Mouse (Mus musculus): ENCODE data around the gene Ntf3.

Gene Ntf3

DNA sequence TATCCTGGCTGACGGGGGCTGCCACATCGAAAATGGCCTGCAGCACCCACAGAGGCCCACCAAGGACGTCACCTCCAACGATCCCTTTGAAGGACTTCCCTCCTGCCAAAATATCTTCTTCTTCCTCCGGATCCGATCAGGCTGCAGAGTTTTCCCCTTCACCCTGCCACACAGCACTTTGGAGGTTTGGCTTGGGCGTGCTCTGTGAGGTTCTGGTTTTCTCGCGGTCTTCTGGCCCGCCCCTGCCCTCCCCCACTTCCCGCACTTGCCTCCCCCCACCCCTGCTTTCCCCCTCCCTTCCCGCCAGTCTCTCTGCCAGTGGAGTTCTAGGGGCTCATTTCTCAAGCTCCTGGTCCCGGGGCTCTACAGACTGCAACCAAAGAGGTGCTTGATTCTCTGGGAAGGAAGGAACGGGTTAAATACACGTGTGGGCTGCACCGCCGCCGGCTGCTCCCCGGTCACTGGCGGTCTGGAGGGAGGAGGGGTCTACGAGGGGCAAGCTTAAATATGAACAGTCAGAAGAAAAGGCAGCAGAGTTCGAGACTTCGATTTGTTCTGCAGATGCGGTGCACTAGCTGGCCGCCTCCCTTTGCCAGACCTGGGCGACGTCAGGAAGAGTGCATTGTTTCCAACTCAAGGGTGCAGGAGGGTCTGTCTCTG lies at the start of gene Ntf3:
TSS of gene Ntf3 (minus strand) at position 363 of the 660 bp plus-strand sequence.
- no peak for DNase-seq (ENCODE audit: low read depth, low spot score)

DNA sequence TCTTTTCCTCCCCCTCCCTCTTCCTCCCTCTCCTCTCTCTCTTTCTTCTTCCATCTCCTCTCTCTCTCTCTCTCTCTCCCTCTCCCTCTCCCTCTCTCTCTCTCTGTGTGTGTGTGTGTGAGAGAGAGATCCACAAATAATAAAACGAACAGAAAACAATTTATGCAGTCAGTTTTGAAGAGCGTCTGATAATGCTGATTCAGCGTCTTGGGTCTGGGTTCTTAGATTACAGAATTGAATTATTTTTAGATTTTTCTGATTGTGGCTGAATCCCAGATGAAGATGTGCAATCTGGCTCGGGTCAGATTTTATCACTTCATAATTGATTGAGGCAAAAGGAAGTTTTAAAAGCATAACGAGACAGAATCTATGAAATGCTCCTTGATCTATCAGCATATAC lies 46.6 kb upstream of the Ntf3 start:
- DNase-seq (ENCODE audit: low read depth, low spot score): no peak

DNA sequence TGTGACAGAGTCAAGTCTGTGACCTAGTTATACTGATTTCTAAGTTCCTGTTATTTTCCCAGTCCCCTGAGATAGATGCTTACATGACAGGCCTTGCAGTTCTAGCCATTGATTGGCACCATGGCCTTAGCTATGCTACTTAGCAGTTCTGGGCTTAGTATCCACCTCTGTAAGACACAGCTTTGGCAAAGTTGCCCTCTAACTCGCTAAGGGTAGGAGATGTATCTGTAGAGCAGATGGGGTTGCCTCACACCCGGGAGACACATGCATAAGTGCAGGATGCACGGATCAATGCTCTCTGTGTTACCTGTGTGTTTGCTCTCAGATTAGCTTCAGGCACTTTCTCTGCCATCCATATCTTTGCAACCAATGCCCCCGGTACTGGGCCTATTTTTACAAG lies 36.7 kb upstream of the Ntf3 start:
- DNase-seq (ENCODE audit: low read depth, low spot score): no peak

DNA sequence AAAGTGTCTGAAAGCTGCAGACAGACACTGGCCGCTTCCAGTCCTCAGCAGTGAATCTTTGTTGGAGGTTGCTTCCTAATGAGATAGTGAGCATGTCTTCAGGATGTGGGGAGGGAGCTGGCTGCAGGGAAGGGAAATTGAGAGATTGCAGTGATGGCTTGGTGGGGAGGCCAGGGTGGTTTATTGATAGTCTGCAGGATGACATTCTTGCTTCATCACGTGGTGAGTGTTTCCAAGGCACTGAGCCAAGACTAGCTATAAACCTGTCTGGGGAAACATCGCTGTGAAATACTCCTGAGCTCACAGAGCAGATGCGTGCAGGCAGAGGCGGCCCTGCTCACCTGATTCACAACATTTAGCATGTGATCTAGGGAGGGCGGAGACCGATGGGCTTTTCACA lies 36.2 kb upstream of the Ntf3 start:
- no peak for DNase-seq (ENCODE audit: low read depth, low spot score)

DNA sequence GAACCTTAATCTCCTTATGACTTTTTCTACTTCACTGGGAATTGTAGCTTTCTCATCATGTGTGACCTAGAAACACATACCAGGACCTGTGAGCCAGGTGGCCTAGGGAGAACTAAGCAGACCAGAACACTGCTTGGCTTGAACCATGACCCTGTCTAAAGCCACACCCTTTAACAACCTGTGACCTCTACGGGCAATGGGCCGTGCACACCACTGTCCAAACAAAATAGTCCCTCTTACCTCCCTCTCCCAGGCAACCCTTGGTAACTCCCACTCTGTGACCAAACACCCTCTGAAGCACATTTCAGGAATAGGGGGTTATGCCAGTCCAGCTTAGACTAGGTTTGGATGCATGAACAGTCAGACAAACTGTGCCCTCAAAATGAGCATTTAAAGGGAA lies 35.0 kb upstream of the Ntf3 start:
- no peak for DNase-seq (ENCODE audit: low read depth, low spot score)

DNA sequence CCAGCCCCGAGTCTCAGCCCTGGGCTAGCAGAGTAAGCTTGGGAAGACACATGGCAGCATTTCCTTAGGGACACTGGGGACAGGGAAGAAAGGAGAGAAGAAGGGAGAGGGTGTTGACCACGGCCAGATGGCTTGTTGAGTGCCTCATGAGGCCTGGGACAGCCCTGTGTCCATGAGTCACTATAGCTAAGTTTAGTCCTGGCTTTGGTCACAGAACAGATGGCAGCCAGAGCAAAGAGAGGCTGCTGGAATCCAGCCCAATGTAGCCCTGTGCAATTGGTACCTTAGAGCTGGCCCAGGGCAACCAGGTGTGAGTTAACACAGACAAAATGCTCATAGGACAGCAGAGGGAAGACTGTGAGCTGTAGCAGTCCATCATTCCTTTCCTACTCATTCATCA lies 33.2 kb upstream of the Ntf3 start:
- DNase-seq (ENCODE audit: low read depth, low spot score): no peak

DNA sequence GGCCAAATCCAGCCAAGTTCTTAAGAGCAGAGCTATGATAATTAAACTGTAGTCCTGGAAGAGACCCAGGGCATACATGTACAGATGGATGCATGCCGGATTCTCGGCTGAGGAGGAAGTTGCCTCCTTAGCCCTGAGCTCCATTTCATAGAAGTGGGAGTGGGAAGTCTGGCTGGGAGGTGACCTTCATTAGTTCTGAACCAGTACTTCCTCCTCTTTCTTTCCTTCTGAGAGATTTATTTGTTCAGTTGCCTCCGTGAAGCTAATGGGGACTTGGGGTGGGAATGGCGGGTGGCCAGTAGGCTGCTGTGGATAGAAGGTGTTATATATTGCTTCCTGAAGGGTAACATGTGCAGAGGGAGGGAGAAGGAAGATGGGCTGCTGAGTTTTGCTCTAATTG lies 28.1 kb upstream of the Ntf3 start:
- DNase-seq (ENCODE audit: low read depth, low spot score): no peak

DNA sequence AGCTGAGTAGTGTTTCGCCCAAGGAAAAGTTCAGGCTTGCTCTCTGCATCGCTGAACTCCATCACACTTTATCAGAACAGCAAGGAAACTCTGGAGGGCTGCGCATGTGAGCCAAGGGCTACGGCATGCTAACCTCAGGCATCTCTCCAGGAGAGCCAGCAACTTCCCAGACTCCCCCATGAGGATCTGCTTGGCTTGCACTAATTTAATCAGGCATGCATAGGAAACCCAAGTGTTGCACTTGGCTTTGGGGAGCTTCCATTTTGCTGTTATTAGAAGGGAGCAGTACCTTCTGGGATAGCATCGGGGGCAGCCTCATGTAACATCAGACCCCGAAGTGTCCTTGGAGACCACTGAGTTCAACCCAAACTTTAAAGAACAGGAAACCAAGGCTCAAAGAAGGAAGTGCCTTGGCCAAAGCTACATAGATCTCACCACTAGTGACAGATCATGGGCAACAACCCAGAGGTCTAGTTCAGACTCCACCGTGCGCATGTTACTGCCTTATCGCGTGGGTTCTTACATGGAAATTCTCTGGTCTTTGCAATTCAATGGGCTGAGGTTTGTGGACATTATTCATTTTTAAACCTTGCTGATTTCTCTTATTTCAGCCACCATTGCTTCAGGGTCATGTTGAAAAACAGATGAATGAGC lies 23.6 kb upstream of the Ntf3 start:
- no peak for DNase-seq (ENCODE audit: low read depth, low spot score)

DNA sequence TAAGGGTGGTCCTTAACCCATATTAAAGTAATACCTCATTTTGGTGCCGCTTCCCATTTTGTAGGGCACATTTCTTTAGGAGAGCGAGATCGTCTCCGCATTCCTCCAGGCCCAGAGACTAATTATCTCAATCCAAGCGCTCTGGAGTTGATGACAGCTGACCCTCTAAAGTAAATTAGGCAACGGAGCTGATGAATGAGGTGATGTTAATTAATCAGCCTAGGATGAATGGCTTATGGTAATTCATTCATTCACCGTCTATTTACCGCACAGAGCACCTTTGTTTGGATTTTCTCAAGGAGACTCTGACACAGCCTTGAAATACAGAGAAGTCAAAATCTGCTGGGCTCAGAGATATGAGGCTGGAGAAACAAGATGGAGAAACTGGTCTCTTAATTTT lies 20.7 kb upstream of the Ntf3 start:
- DNase-seq (ENCODE audit: low read depth, low spot score): no peak

DNA sequence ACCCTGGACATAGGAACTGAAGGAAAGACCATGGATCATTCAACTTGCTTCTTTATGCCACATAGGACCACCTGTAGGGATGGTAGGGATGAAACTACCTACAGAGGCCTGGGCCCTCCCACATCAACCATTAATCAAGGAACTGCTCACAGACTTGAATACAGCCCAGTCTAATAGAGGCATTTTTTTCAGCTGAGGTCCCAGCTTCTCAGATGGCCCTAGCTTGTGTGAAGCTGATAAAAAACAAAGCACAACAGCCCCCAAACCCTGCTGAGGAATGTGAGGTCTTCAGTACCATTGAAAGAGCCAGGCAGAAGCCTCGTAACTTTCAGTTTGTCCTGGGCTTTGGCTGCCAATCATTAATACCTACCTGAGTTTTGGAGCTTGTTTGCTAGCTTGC lies 19.4 kb upstream of the Ntf3 start:
- no peak for DNase-seq (ENCODE audit: low read depth, low spot score)

DNA sequence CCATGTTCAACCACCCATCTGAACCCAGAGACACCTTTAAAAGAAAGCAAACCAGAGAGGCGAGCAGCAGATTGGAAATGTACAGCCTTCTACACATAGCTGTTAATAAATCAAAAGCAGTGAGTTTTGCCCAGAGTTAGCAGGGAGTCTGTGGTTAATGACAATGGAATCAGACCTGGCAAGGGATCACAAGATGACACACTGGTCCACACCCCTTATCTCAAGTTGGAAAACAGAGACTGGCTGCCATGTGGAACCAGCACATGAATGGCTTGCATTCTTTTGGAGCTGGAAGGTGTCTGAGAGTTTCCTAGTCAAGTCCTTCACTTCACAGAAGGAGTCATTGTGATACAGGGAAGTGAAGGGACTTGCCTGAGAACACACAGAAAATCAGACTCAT lies 5.4 kb upstream of the Ntf3 start:
- DNase-seq (ENCODE audit: low read depth, low spot score): no peak

DNA sequence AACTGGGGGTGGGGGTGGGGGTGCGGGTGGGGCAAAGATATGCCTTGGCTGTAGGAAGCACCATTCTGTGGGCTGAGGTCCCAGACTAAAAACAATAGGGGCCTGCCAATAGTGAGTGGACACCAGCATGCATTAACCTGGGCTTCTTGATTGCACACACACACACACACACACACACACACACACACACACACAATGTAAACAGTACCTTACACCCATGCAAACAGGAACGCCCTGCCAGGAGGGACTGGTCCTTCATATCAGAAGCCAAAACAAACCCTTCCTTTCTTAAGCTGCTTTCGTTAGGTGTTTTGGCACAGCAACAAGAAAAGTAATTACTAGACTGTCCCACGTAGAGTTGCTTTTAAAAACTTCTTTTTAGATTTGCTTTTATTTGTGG lies 4.1 kb upstream of the Ntf3 start:
- no peak for DNase-seq (ENCODE audit: low read depth, low spot score)

DNA sequence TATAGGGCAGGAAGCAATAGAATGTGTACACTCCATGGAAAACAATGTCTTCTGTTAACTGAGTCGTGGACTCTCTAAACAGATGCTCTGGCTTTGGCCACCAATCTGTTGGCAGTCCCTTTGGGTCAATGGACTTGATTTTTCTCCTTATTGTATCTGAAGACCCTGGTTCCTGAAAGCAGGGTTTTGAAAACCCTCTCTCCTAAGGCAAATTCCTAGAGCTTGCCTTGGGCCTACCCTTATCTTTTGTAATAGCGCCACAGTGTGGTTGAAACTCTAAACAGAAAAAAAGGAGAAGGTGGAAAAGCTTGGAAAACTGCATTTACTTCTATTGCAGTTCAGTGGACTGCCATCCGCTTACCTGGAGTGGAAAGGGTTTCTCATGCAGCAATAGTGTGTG lies 1.0 kb upstream of the Ntf3 start:
- no peak for DNase-seq (ENCODE audit: low read depth, low spot score)

DNA sequence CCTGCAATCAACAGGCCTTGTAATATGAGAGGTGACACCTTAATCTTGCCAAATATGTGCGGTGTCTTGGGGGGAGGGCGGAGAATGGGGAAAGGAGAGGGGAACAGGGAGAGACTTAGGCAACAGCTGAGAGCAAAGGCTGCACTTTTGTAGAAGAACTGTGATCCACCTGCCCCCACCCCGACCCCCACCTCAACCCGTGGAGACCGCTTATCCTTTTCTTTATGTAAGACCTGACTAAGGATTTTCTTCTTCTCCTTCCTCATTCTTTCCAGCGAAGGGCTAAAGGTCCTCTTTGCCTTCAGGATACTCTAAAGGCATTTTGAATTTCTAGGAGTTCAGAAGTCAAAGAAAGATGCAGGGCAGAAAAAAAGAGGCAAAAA lies 489 bp upstream of the Ntf3 start:
- no peak for DNase-seq (ENCODE audit: low read depth, low spot score)

DNA sequence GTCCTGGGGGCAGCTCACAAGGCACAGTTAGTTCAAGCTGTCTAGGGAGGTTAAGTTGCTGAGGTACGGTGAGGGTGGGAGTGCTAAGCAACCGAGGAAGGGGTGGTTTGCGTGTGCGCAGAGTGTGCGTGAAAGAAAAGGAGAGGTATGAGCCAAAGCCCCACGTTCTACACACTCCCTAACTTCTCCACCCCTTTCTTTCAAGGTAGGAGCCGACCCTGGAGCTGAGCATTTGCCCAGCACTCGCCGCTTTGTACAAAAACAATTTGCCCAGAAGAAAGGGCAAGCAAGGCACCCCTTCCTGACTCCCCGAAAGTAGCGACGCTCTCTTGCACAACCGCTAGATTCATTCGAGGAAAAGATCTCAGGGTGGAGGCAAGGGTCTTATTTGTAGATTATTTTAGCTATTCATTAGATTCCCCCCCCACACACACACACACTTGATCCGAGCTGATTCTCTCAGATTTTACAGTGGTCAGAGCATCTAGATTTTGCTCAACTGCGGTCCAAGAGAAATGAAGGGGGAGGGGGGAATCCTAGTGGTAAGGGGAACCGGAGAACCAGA lies 1.0 kb downstream of the Ntf3 start:
- DNase-seq (ENCODE audit: low read depth, low spot score): no peak

DNA sequence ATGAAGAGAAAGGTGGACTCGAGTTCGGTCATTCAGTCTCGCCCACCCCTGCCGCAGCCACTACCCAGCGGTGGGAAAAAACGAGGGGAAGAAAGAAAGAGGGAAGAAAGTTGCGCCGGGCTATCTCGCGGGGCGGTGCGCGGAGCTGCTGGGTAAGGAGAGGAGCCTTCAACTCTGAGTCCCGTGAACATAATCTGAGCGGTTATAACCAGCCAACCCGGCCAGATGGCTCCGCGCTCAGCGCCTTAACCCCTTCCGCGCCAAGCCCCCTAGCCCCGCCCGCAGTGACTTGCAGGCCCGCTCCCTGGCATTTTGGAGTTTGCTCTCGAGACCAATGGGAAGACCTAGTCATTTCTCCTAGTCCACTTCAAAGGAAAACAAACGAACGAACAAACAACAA lies 1.9 kb downstream of the Ntf3 start:
- DNase-seq (ENCODE audit: low read depth, low spot score): no peak

DNA sequence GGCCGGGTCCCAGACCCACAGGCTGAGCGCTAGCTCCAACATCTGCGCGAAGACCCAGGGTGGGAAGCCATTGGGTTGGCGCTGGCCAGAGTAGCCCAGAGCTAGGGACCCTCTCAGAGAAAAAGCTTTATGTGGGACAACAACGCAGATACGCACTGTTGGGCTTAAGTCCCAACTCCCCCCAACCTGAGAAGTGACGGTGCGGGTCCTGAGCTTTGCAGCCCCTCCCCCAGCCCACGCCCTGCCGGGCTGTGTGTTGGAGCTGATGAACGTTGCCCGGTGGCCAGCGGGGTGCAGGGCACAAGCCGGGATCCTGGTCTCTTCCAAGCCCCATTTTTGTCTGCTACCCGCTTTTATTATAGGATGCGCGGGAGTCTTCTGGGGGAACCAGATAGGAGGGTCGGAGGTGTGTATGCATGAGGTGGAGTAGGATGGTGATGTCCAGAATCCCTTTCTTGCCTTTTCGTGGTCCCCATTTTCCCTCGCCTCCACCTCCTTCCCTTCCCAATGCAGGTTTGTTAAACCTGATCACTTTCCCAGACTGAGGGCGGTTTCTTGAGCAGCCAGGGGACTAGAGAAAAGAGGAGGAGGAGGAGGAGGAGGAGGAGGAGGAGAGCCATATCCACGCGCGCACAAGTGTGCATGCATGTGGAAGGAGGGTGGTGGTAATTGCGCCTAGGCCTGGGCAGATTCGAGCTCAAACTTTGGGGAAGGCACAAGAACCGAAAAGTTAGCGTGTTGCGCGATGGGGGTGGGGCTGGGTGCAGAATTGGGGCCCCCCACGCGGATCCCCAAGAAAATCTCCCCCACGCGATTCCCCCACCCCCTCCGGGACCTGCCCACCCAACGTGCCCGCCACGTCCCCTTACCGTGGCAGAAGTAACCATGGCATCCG lies 2.6 kb downstream of the Ntf3 start:
- DNase-seq (ENCODE audit: low read depth, low spot score): no peak

DNA sequence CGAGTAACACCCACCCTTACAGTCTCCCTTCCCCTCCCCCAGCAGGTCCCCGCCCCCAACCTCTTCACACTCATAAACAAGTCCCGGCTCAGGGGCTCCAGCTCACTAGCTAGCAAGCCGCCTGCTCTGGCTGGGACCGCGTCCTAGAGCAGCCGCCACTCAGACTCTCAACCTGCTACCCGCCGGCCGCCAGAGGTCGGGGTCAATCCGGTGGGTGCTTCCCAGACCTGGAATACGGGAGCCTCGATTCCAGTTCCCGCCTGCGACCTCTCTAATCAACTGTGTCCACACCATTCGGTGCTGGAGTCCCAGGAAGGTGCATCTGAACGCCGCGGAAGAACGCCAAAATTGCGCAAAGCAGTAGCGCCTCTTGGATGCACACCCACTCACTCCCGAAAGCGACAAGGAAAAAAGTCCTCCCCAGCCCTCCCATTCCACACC lies 3.5 kb downstream of the Ntf3 start:
- no peak for DNase-seq (ENCODE audit: low read depth, low spot score)

DNA sequence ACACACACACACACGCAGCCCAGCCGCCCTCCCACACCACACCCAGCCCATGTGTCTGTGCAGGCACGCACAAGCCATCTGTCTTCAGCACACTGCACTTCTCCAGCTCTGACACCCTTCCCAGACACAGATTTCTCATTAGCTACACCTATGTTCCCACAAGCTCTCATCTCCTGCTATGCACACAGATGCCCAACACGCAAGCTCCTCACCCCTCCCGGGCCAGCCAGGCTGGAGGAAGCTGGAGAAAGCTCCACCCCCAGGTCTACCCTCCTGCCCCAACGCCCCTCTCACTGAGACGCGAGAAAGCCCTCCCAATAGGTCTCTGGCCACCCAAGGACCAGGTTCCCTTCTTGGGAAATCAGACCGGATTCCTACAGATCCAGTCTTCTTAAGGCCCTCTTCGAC lies 4.4 kb downstream of the Ntf3 start:
- no peak for DNase-seq (ENCODE audit: low read depth, low spot score)

DNA sequence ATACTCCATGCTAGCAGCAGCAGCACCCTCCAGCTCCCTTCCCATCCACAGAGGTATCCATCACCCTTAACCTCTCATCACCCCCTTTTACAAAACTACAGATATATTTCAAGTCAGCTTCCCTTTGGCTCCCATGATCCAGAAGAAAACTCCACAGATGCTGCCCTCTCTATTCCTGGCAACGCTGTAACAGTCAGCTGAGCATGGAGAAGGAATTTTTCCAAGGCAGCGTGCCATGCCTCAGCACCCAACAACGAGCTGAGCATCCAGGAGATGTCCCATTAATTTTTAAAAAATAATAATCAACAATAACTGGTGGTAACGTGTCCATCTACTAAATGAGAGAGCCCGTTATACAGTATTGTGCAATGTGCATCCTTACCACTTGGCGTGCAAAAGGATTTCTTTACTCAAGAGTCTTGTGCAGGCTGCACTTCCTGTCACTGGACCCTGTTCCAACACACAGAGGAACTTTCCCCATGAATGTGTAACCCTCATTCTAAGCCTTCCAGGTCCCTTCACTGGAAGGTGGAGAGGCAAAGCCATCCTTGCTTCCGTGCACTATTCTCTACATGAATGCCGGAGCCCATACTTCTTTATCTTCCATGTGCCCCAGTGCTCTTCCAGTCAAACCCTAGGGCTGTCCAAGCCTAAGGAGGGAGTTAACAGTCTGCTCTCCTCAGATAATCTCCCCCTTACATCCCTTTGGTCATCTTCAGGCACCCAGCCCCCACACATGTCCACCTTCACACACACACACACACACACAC lies 5.0 kb downstream of the Ntf3 start:
- no peak for DNase-seq (ENCODE audit: low read depth, low spot score)

DNA sequence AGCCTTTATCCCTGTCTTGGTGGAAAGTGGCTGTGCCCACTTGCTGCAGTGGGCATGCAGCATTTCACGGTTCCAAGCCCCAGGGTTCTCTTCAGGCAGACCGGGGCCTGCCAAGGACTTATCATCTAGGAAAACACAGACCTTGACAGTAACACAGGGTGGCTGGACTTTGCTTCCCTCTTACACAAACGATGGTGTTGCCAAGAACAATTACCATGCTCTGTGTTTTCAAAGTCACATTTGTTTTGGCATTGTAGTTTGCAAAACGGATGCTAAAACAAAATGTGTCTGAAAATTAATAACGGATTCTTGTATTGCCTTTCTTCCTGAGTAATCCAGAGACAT lies 6.7 kb downstream of the Ntf3 start:
- no peak for DNase-seq (ENCODE audit: low read depth, low spot score)
